Mouse (Mus musculus) liver, embryonic 16.5 days (tissue): ENCODE data around the gene Evpl. TPM values are rescaled to one million over a fixed set of nuclear protein-coding genes. Genes with fewer than 3 reads are reported as not detected.

Experiments
- ATAC-seq: fragments of 200-750 bp; cut with Nextera tagmentation; 2 replicates; pipeline ENCODE4 v1.8.0; 2017; ENCODE audit warnings: low read depth, mild to moderate bottlenecking, moderate number of reproducible peaks, moderate library complexity
- H3K27ac ChIP-seq: fragments of 300-500 bp; sonication (generic); 2 replicates; pipeline ENCODE4 v1.5.1; 2014; ENCODE audit warnings: mild to moderate bottlenecking, low read length
- H3K27me3 ChIP-seq: fragments of 300-500 bp; sonication (generic); 2 replicates; pipeline ENCODE4 v1.6.1; 2014; ENCODE audit warnings: low read depth, low read length, mixed read lengths; ENCODE audit not compliant: control insufficient read depth, insufficient read depth
- H3K36me3 ChIP-seq: fragments of 300-500 bp; sonication (generic); 2 replicates; pipeline ENCODE4 v1.6.1; 2014; ENCODE audit warnings: mild to moderate bottlenecking; ENCODE audit not compliant: control insufficient read depth, insufficient read depth
- H3K4me1 ChIP-seq: fragments of 300-500 bp; sonication (generic); 2 replicates; pipeline ENCODE4 v1.6.1; 2014; ENCODE audit warnings: low read depth, low read length, mixed read lengths; ENCODE audit not compliant: control insufficient read depth
- H3K4me2 ChIP-seq: fragments of 300-500 bp; sonication (generic); 2 replicates; pipeline ENCODE4 v1.6.1; 2014; ENCODE audit warnings: low read depth, low read length, mixed read lengths
- H3K4me3 ChIP-seq: fragments of 300-500 bp; sonication (generic); 2 replicates; pipeline ENCODE4 v1.5.1; 2014; ENCODE audit warnings: low read depth, mild to moderate bottlenecking, low read length
- H3K9ac ChIP-seq: fragments of 300-500 bp; sonication (generic); 2 replicates; pipeline ENCODE4 v1.6.1; 2014; ENCODE audit warnings: low read depth, low read length
- H3K9me3 ChIP-seq: fragments of 300-500 bp; sonication (generic); replicated peaks from 2 replicates; pipeline ENCODE4 v1.6.1; 2016; ENCODE audit warnings: low read length; ENCODE audit not compliant: control insufficient read depth
- whole genome bisulfite sequencing: fragments of 180-500 bp; shearing (Covaris S2); extraction: QIAGEN DNeasy Blood & Tissue Kit; methylation state at CpG from one replicate; pipeline ENCODE4 v1.1.7; 2014; ENCODE audit not compliant: insufficient replicate concordance; 5-methylcytosine and 5-hydroxymethylcytosine counted together
- polyA plus RNA-seq: library from polyadenylated mRNA; unstranded; fragments of >200 nt; fragmentation: Nextera tagmentation; extraction: Ambion mirVana; gene quantifications from 2 replicates; pipeline ENCODE4 v1.2.1, GENCODE M21; 2015

Evpl gene
- polyA plus RNA-seq, 1 experiment from 2014 or later: 0.05 TPM

DNA sequence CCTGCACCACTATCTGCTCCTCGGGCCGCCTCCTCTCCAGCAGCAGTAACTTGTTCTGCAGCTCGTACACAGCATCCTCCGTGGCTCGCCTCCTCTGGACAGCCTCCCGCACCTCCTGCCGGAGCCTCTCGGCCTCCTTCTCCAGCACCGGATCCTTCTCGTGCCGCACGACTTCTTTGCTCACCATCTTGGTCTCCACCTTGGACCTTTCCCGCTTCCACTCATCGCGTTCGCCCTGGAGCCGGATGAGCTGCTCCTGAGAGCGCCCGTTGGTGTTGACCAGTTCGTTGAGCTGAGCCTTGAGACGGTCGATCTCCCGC lies 15.2 kb downstream of the Evpl start:
- peak overlapping the region; percentile 29 for H3K4me3 ChIP-seq
- H3K9ac ChIP-seq: no peak overlapping the region

GRCm38 (mm10) chr11:116221931-116222739 lies 15.7 kb downstream of the Evpl start:
- no peak overlapping the region for H3K9ac ChIP-seq
- no peaks in the 10 kb centered on the region for H3K9me3 ChIP-seq
- peak overlapping the region; percentile 29 for H3K4me3 ChIP-seq
- 9% methylated on average over 53 of the region's 53 CpGs for WGBS
- H3K4me2 ChIP-seq: peak overlapping the region; percentile 6; the same call in 1 of the 2 replicates
- no peak overlapping the region for H3K27ac ChIP-seq
- peaks cover 19% of the 10 kb centered on the region for H3K4me1 ChIP-seq
- no peak for ATAC-seq
- H3K27me3 ChIP-seq: peaks cover 42% of the 10 kb centered on the region
- H3K36me3 ChIP-seq: no peaks in the 10 kb centered on the region

More for the DNA sequence above, 15.2 kb downstream of the Evpl start:
- peaks cover 19% of the 10 kb centered on the region for H3K4me1 ChIP-seq
- peak overlapping the region; percentile 6; the same call in 1 of the 2 replicates for H3K4me2 ChIP-seq
- ATAC-seq: no peak
- H3K36me3 ChIP-seq: no peaks in the 10 kb centered on the region
- H3K9me3 ChIP-seq: no peaks in the 10 kb centered on the region
- peaks cover 42% of the 10 kb centered on the region for H3K27me3 ChIP-seq
- WGBS: 17% methylated on average over 23 of the region's 23 CpGs
- no peak overlapping the region for H3K27ac ChIP-seq

DNA sequence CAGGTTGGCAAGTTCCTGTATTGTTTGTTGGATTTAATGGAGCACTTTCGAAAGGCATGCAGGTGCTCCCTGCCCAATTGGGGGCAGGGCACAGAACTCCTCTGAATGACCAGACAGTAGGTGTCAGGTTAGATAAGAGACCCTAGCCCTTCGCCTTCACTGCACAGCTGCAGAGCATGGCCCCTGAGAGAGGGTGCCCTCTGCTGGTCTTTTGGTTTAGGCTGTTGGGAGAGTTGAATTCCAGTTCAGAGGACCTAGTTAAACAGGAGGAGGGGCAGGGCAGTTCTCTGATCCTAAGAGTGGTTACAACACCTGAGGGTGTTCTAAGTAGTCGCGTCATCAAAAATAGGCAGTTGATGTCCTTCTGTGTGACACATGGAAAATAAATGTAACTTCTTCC lies 18.0 kb downstream of the Evpl start:
- H3K36me3 ChIP-seq: no peaks in the 10 kb centered on the region
- H3K27ac ChIP-seq: no peak overlapping the region
- H3K4me1 ChIP-seq: peaks cover 19% of the 10 kb centered on the region
- H3K4me2 ChIP-seq: no peak overlapping the region
- H3K9me3 ChIP-seq: no peaks in the 10 kb centered on the region
- ATAC-seq: no peak
- peaks cover 42% of the 10 kb centered on the region for H3K27me3 ChIP-seq
- no peak overlapping the region for H3K9ac ChIP-seq
- H3K4me3 ChIP-seq: no peak overlapping the region
- 9% methylated on average over 4 of the region's 4 CpGs for WGBS

- peak overlapping the region; percentile 83 for H3K27ac ChIP-seq
- H3K27me3 ChIP-seq: peaks cover 37% of the 10 kb centered on the region
- peak; percentile 64 for ATAC-seq
- H3K4me2 ChIP-seq: no peak overlapping the region
- H3K4me1 ChIP-seq: peaks cover 19% of the 10 kb centered on the region
- no peak overlapping the region for H3K9ac ChIP-seq
- H3K36me3 ChIP-seq: no peaks in the 10 kb centered on the region
- H3K4me3 ChIP-seq: no peak overlapping the region
- WGBS: 39% methylated on average over 7 of the region's 7 CpGs
- no peaks in the 10 kb centered on the region for H3K9me3 ChIP-seq
Observed at GRCm38 (mm10) chr11:116218737-116219400, 19.0 kb downstream of the Evpl start.

DNA sequence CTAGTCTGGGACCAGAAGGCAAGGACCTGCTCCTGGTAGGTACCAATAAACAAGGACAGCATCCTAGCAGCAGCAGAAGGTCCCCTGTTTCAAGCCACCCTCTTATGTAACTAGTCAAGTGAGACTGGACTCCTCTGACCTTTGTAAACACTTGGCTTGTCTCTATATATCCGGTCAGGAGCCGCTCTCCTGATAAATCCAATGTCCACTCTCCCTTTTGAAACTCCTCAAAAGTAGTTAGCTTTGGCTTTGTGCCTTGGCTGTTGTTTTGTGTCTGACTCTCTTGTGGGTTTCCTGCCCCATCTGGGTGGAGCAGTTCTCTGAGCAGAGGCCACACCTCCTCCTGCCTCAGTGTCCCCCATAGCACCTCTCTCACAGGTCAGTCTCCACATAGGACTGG lies 19.6 kb downstream of the Evpl start:
- Histone ChIP-seq H3K9ac (no peak overlapping the region), H3K4me1 (peaks cover 19% of the 10 kb centered on the region), H3K9me3 (no peaks in the 10 kb centered on the region), H3K4me3 (no peak overlapping the region), H3K27ac (peak overlapping the region; percentile 83), H3K4me2 (no peak overlapping the region), H3K27me3 (peaks cover 31% of the 10 kb centered on the region), H3K36me3 (no peaks in the 10 kb centered on the region)
- ATAC-seq: peak; percentile 60
- 57% methylated on average over 2 of the region's 2 CpGs for WGBS

GRCm38 (mm10) chr11:116216549-116216948 lies 21.3 kb downstream of the Evpl start:
- Histone ChIP-seq H3K27me3 (peaks cover 14% of the 10 kb centered on the region), H3K27ac (no peak overlapping the region), H3K9ac (no peak overlapping the region), H3K4me2 (no peak overlapping the region), H3K36me3 (no peaks in the 10 kb centered on the region), H3K4me1 (peaks cover 19% of the 10 kb centered on the region), H3K4me3 (no peak overlapping the region), H3K9me3 (no peaks in the 10 kb centered on the region)
- ATAC-seq: no peak
- 69% methylated on average over 11 of the region's 11 CpGs for WGBS

- Histone ChIP-seq H3K36me3 (no peaks in the 10 kb centered on the region), H3K9ac (no peak overlapping the region), H3K27me3 (peaks cover 8% of the 10 kb centered on the region), H3K4me1 (peaks cover 19% of the 10 kb centered on the region), H3K27ac (no peak overlapping the region), H3K4me3 (no peak overlapping the region), H3K4me2 (no peak overlapping the region), H3K9me3 (no peaks in the 10 kb centered on the region)
- no peak for ATAC-seq
- 81% methylated on average over 6 of the region's 6 CpGs for WGBS
Observed at GRCm38 (mm10) chr11:116215991-116216390, 21.9 kb downstream of the Evpl start.

DNA sequence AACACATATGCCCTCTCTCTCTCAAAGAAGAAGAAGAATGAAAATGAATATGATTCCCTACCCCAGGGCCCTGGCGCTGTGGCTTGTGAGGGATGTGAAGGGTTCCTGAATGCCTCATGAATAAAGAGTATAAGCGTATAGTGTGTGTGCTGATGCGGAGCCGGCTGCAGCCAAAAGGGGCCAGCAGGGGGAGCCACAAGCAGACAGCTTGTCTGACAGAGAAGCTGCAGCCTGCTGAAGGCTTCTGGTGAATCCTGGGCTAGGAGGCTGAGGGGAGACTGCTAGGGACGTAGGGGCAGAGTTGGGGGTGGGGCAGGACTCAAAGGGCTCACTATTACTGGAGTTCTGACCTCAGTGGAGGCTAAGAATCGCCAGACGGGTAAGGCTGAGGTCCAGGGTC lies 22.7 kb downstream of the Evpl start:
- no peak overlapping the region for H3K4me2 ChIP-seq
- H3K4me3 ChIP-seq: no peak overlapping the region
- no peaks in the 10 kb centered on the region for H3K36me3 ChIP-seq
- no peak overlapping the region for H3K9ac ChIP-seq
- peaks cover under 1% of the 10 kb centered on the region; the same call in 1 of the 2 replicates for H3K27me3 ChIP-seq
- no peak overlapping the region for H3K27ac ChIP-seq
- no peaks in the 10 kb centered on the region for H3K9me3 ChIP-seq
- no peak for ATAC-seq
- 74% methylated on average over 7 of the region's 7 CpGs for WGBS
- H3K4me1 ChIP-seq: peaks cover 21% of the 10 kb centered on the region

DNA sequence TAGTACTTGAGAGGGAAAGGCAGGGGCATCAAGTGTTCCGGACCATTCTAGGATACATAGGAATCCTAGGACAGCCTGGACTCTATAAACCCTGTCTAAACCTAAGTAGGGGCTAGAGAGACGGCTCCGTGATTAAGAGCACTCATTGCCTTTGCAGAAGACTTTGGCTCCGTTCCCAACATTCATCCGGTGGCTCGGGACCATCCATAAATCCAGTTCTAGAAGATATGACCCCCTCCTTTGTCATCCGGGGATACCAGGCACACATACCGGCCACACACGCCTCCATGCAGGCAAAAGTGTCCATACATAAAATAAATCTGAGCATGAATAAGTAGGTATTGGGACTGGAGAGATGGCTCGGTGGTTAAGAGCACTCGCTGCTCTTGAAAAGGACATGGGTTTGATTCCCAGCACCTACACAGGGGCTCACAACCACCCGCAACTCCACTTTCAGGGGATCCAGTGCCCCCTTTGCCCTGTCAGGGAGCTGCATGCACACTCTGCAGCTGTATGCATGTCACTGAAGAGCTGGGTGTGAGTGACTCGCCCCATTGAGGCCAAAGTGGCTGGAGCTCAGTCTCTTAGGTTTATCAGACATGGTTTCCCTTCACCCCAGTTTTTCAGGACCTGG lies 23.9 kb downstream of the Evpl start:
- H3K36me3 ChIP-seq: no peaks in the 10 kb centered on the region
- H3K27ac ChIP-seq: no peak overlapping the region
- H3K4me2 ChIP-seq: no peak overlapping the region
- peaks cover 13% of the 10 kb centered on the region for H3K4me1 ChIP-seq
- ATAC-seq: no peak
- no peaks in the 10 kb centered on the region for H3K27me3 ChIP-seq
- no peaks in the 10 kb centered on the region for H3K9me3 ChIP-seq
- no peak overlapping the region for H3K9ac ChIP-seq
- WGBS: 74% methylated on average over 13 of the region's 13 CpGs
- no peak overlapping the region for H3K4me3 ChIP-seq
